Mouse (Mus musculus) lung, adult 2 months (tissue): ENCODE data around the gene Vhl. TPM values are rescaled to one million over a fixed set of nuclear protein-coding genes. Genes with fewer than 3 reads are reported as not detected.

Experiments used
- DNase-seq: peaks from one replicate; pipeline ENCODE4 v3.0.0; 2022
- H3K4me1 ChIP-seq: fragments of 200-500 bp; 2 replicates; pipeline ENCODE4 v1.6.1; 2011; ENCODE audit warnings: low read length; ENCODE audit not compliant: control insufficient read depth, insufficient read depth
- H3K4me3 ChIP-seq: fragments of 200-500 bp; replicated peaks from 2 replicates; pipeline ENCODE3; 2011; ENCODE audit warnings: low read depth, mild to moderate bottlenecking, control low read depth, low read length; ENCODE audit errors: extremely low read depth
- CTCF ChIP-seq: fragments of 200-500 bp; IDR thresholded peaks from 2 replicates; pipeline ENCODE4 v1.5.1; 2011; ENCODE audit warnings: mild to moderate bottlenecking, low read length, control low read depth; ENCODE audit not compliant: insufficient read depth
- POLR2A ChIP-seq: fragments of 200-500 bp; IDR thresholded peaks from 2 replicates; pipeline ENCODE4 v1.6.1; 2011; ENCODE audit warnings: low read depth, mild to moderate bottlenecking, control low read depth, low read length, borderline replicate concordance; ENCODE audit errors: extremely low read depth
- WGBS: fragments of 180-500 bp; shearing (Covaris S2); methylation state at CpG from one replicate; pipeline ENCODE4 v1.1.7; 2018; 5-methylcytosine and 5-hydroxymethylcytosine counted together
- polyA plus RNA-seq: library from polyadenylated mRNA; depleted of rRNA; stranded (reverse); fragments of >200 nt; gene quantifications from 2 replicates; pipeline ENCODE4 v1.2.3, GENCODE M21; 2012

Vhl gene
- polyA plus RNA-seq, 1 experiment, result 25.9 TPM

DNA sequence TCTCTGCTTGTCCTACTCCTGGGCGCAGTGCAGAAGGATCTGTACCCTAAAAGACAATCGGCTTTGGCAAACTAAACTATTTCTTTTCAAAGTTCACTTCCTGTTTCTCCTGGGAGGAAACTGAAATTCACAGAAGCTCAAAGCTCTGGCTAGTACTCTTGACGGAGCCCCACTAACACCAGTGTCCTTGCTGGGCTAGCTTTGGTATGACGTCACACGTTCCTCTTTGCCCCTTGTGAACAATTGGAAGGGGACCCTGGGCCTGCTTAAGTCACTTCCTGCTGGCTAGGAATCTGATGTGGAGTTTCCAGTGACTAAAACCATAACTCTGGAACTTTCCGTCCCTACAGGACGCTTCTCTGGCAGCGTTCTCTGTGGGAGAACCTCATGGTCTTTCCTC is 21.0 kb downstream of the Vhl start:
- DNase-seq, result no peak
- H3K4me3 ChIP-seq, result no peak overlapping the region
- WGBS, result 37% methylated on average over 8 of the region's 8 CpGs
- H3K4me1 ChIP-seq, result peaks cover 5% of the 10 kb centered on the region
- 0 out of 2 replicates have a peak, but pooled peaks have one; percentile 28 for TF ChIP-seq POLR2A
- no peak for TF ChIP-seq CTCF

GRCm38 (mm10) chr6:113649346-113650196 is 25.8 kb downstream of the Vhl start:
- H3K4me1 ChIP-seq, result peaks cover 2% of the 10 kb centered on the region
- 74% methylated on average over 7 of the region's 7 CpGs for WGBS
- DNase-seq, result no peak
- TF ChIP-seq POLR2A, result no peak
- no peak for TF ChIP-seq CTCF
- no peak overlapping the region for H3K4me3 ChIP-seq

DNA sequence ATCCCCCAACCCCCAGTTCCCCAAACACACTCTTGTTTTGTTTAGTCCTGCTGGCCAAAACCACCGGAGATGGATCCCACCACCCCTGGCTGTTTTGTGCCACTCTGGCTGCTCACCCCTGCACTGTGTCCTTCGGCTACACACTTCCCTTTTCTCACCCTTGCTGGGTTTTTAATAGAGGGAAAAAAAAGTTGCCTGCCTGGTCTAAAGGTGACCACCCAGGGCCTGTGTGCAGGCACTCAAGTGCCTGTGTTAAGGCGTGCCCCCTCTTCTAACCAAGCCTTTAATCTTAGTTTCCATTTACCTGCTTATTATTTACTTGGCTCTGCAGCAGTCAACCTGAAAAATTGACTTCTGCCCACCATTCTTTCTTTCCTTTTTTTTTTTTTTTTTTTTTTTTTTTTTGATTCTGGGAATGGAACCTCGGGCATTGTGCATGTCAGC is 26.5 kb downstream of the Vhl start:
- Histone ChIP-seq H3K4me1 (peaks cover 2% of the 10 kb centered on the region; the same call in 1 of the 2 replicates), H3K4me3 (no peak overlapping the region)
- DNase-seq, result no peak
- TF ChIP-seq CTCF (no peak), POLR2A (no peak)
- 49% methylated on average over 4 of the region's 4 CpGs for WGBS

DNA sequence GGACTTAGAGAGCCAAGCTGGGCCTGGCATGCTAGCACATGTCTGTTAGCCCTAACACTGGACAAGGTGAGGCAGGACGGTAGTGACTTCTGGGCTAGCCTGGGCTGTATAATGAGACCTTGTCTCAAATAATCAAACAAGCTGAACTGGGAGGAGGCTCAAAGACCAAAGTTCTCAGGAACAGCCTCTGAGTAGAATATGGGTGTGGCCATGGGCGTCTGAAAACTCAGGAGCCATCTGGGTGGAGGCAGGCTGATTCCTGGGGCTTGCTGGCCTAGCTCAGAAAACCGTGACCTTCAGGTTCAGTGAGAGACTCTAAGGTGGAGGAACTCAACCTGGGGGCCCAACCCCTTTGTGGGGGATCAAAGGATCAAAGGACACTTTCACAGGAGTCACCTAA is 27.9 kb downstream of the Vhl start:
- no peak for DNase-seq
- no peak for TF ChIP-seq CTCF
- TF ChIP-seq POLR2A, result no peak
- WGBS, result 59% methylated on average over 3 of the region's 3 CpGs
- Histone ChIP-seq H3K4me1 (no peaks in the 10 kb centered on the region; the same call in 1 of the 2 replicates), H3K4me3 (no peak overlapping the region)

- 93% methylated on average over 7 of the region's 7 CpGs for WGBS
- no peak overlapping the region for H3K4me3 ChIP-seq
- DNase-seq, result no peak
- no peak for TF ChIP-seq CTCF
- no peak for TF ChIP-seq POLR2A
- H3K4me1 ChIP-seq, result peaks cover 4% of the 10 kb centered on the region
These were observed 29.8 kb downstream of the Vhl start for GRCm38 (mm10) chr6:113653551-113653950.

DNA sequence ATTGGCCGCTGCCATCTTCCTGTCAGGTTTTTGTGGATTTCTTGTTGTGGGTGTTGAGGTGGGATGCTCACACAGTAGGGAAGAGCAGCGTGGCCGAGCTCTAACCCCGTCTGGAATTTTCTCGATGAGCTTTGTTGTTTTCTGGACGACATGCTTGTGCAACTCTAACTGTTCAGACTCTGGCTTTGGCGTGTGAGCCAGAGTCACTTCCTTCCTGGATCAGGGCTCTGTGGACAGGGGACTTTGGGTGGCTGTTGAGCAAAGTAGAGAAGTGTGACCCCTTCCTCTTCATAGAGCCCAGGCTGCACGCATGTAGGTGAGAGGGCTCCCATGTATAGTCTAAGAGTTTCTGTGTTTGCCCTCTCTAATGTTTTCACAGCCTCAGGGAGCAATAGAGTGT is 30.3 kb downstream of the Vhl start:
- WGBS, result 36% methylated on average over 8 of the region's 8 CpGs
- DNase-seq, result no peak
- peaks cover 4% of the 10 kb centered on the region for H3K4me1 ChIP-seq
- no peak for TF ChIP-seq POLR2A
- no peak for TF ChIP-seq CTCF
- no peak overlapping the region for H3K4me3 ChIP-seq

GRCm38 (mm10) chr6:113654753-113655397 is 31.1 kb downstream of the Vhl start:
- no peak for TF ChIP-seq POLR2A
- no peak for TF ChIP-seq CTCF
- 63% methylated on average over 16 of the region's 16 CpGs for WGBS
- H3K4me1 ChIP-seq, result peaks cover 4% of the 10 kb centered on the region
- no peak for DNase-seq
- no peak overlapping the region for H3K4me3 ChIP-seq

GRCm38 (mm10) chr6:113655475-113655874 is 31.7 kb downstream of the Vhl start:
- TF ChIP-seq CTCF (no peak), POLR2A (no peak)
- DNase-seq, result no peak
- Histone ChIP-seq H3K4me3 (no peak overlapping the region), H3K4me1 (peaks cover 8% of the 10 kb centered on the region)
- WGBS, result 88% methylated on average over 3 of the region's 3 CpGs

- peaks cover 15% of the 10 kb centered on the region for H3K4me1 ChIP-seq
- TF ChIP-seq CTCF (no peak), POLR2A (no peak)
- 65% methylated on average over 6 of the region's 6 CpGs for WGBS
- no peak overlapping the region for H3K4me3 ChIP-seq
- peak; percentile 47 for DNase-seq
These were observed 33.1 kb downstream of the Vhl start for GRCm38 (mm10) chr6:113656847-113657246.

DNA sequence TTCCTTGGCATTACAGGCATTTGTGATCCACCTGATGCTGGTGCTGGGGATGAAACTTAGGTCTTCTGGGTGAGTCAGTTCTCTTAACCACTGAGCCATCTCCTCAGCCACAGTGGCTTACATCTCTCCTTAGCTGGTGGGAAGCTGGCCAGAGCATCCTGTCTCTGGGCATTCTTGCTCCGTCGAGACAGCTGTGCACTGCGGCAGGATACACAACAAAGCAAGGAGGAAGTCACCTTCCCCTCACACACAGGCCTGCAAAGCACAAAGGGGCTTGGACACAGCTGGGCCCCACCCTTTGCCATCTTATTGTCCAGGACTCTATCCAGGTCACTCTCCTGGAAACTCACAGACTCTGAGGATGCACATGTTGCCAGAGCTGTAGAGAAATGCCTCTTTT is 34.5 kb downstream of the Vhl start:
- no peak for DNase-seq
- no peak overlapping the region for H3K4me3 ChIP-seq
- 19% methylated on average over 3 of the region's 3 CpGs for WGBS
- H3K4me1 ChIP-seq, result peaks cover 19% of the 10 kb centered on the region
- TF ChIP-seq CTCF (no peak), POLR2A (no peak)
